Mouse (Mus musculus) cerebellum, adult 11 months (tissue): ENCODE data around the gene Myo6.

Source experiments
- DNase-seq: peaks from one replicate; pipeline ENCODE4 v3.0.0; 2022

The Myo6 gene

GRCm38 (mm10) chr9:80164611-80165474 is at the start of gene Myo6:
Myo6 (plus strand) TSS chr9:80165031.
- peak; percentile 92 for DNase-seq

- DNase-seq = no peak
Observed at GRCm38 (mm10) chr9:80145992-80146587, 18.7 kb upstream of the Myo6 start.

GRCm38 (mm10) chr9:80149594-80149993 is 15.2 kb upstream of the Myo6 start:
- DNase-seq = no peak

GRCm38 (mm10) chr9:80155277-80155676 is 9.6 kb upstream of the Myo6 start:
- DNase-seq = no peak

- DNase-seq = no peak
Observed at GRCm38 (mm10) chr9:80156780-80157179, 8.1 kb upstream of the Myo6 start.

GRCm38 (mm10) chr9:80157840-80158465 is 6.9 kb upstream of the Myo6 start:
- DNase-seq = no peak

- no peak for DNase-seq
Observed at GRCm38 (mm10) chr9:80158937-80159336, 5.9 kb upstream of the Myo6 start.

GRCm38 (mm10) chr9:80161451-80161850 is 3.4 kb upstream of the Myo6 start:
- DNase-seq = no peak

- no peak for DNase-seq
Observed at GRCm38 (mm10) chr9:80163126-80163723, 1.6 kb upstream of the Myo6 start.

- no peak for DNase-seq
Observed at GRCm38 (mm10) chr9:80164191-80164590, 640 bp upstream of the Myo6 start.

GRCm38 (mm10) chr9:80165690-80166089 is 859 bp downstream of the Myo6 start:
- DNase-seq = no peak

- DNase-seq = no peak
Observed at GRCm38 (mm10) chr9:80166425-80166824, 1.6 kb downstream of the Myo6 start.

- no peak for DNase-seq
Observed at GRCm38 (mm10) chr9:80167089-80167488, 2.3 kb downstream of the Myo6 start.

GRCm38 (mm10) chr9:80169551-80169950 is 4.7 kb downstream of the Myo6 start:
- DNase-seq = no peak

- no peak for DNase-seq
Observed at GRCm38 (mm10) chr9:80171241-80171640, 6.4 kb downstream of the Myo6 start.

- no peak for DNase-seq
Observed at GRCm38 (mm10) chr9:80172396-80173222, 7.8 kb downstream of the Myo6 start.

- DNase-seq = peak; percentile 41
Observed at GRCm38 (mm10) chr9:80173629-80174028, 8.8 kb downstream of the Myo6 start.

- DNase-seq = no peak
Observed at GRCm38 (mm10) chr9:80176696-80177478, 12.1 kb downstream of the Myo6 start.

- no peak for DNase-seq
Observed at GRCm38 (mm10) chr9:80178670-80179069, 13.8 kb downstream of the Myo6 start.

GRCm38 (mm10) chr9:80179688-80180087 is 14.9 kb downstream of the Myo6 start:
- no peak for DNase-seq

- DNase-seq = no peak
Observed at GRCm38 (mm10) chr9:80180771-80181170, 15.9 kb downstream of the Myo6 start.

GRCm38 (mm10) chr9:80181692-80182091 is 16.9 kb downstream of the Myo6 start:
- DNase-seq = no peak
